Mouse (Mus musculus) heart, embryonic 16.5 days (tissue): Measurements from ENCODE around the gene Gm10717. TPM values are rescaled to one million over a fixed set of nuclear protein-coding genes. Genes with fewer than 3 reads are reported as not detected.
A peak's percentile ranks its signal among the peaks of the same experiment; 100 is the strongest.
"Not testable (repeated sequence)": the region's sequence is repeated elsewhere in the genome, so short reads cannot be mapped to it uniquely, and the experiment has no call there.

Experiments
- ATAC-seq: fragments of 200-750 bp; cut with Nextera tagmentation; replicated peaks from 2 replicates; pipeline ENCODE4 v1.8.0; 2017; ENCODE audit warnings: moderate number of reproducible peaks; ENCODE audit not compliant: insufficient read depth, low FRiP score; ENCODE audit errors: extremely low read depth
- H3K27ac ChIP-seq: fragments of 300-500 bp; sonication (generic); 2 replicates; pipeline ENCODE4 v1.5.1; 2014; ENCODE audit warnings: mild to moderate bottlenecking, low read length, control low read depth, moderate library complexity
- H3K27me3 ChIP-seq: fragments of 300-500 bp; sonication (generic); 2 replicates; pipeline ENCODE4 v1.6.1; 2014; ENCODE audit warnings: low read length, mixed read lengths; ENCODE audit not compliant: control insufficient read depth, insufficient read depth
- H3K36me3 ChIP-seq: fragments of 300-500 bp; sonication (generic); 2 replicates; pipeline ENCODE4 v1.6.1; 2014; ENCODE audit not compliant: control insufficient read depth, insufficient read depth
- H3K4me1 ChIP-seq: fragments of 300-500 bp; sonication (generic); 2 replicates; pipeline ENCODE4 v1.6.1; 2014; ENCODE audit warnings: low read length, mixed read lengths; ENCODE audit not compliant: control insufficient read depth, insufficient read depth
- H3K4me2 ChIP-seq: fragments of 300-500 bp; sonication (generic); 2 replicates; pipeline ENCODE4 v1.6.1; 2014; ENCODE audit warnings: low read depth, mild to moderate bottlenecking, control low read depth, low read length
- H3K4me3 ChIP-seq: fragments of 300-500 bp; sonication (generic); 2 replicates; pipeline ENCODE4 v1.5.1; 2014; ENCODE audit warnings: mild to moderate bottlenecking, control low read depth, low read length
- H3K9ac ChIP-seq: fragments of 300-500 bp; sonication (generic); 2 replicates; pipeline ENCODE4 v1.6.1; 2014; ENCODE audit warnings: low read length, control low read depth
- H3K9me3 ChIP-seq: fragments of 300-500 bp; sonication (generic); replicated peaks from 2 replicates; pipeline ENCODE4 v1.6.1; 2016; ENCODE audit warnings: low read length; ENCODE audit not compliant: control insufficient read depth
- WGBS: fragments of 180-500 bp; shearing (Covaris S2); extraction: QIAGEN DNeasy Blood & Tissue Kit; methylation state at CpG from one replicate; pipeline ENCODE4 v1.1.7; 2014; 5-methylcytosine and 5-hydroxymethylcytosine counted together
- polyA plus RNA-seq: library from polyadenylated mRNA; unstranded; fragments of >200 nt; fragmentation: Nextera tagmentation; extraction: Ambion mirVana; gene quantifications from 2 replicates; pipeline ENCODE4 v1.2.1, GENCODE M21; 2015

Gm10717 gene
- polyA plus RNA-seq, 1 experiment from 2014 or later: 0.38 TPM

DNA sequence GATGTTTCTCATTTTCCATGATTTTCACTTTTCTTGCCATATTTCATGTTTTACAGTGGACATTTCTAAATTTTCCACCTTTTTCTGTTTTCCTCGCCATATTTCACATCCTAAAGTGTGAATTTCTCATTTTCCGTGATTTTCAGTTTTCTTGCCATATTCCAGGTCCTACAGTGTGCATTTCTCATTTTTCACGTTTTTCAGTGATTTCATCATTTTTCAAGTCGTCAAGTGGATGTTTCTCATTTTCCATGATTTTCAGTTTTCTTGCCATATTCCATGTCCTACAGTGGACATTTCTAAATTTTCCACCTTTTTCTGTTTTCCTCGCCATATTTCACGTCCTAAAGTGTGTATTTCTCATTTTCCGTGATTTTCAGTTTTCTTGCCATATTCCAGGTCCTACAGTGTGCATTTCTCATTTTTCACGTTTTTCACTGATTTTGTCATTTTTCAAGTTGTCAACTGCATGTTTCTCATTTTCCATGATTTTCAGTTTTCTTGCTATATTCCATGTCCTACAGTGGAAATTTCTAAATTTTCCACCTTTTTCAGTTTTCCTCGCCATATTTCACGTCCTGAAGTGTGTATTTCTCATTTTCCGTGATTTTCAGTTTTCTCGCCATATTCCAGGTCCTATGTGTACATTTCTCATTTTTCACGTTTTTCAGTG is 1.8 kb upstream of the Gm10717 start, which contains the start of gene Gm10718:
Gm10718 (plus strand) TSS at position 236 of the 673 bp plus-strand sequence.
- H3K27me3 ChIP-seq, H3K4me1 ChIP-seq, H3K36me3 ChIP-seq, H3K27ac ChIP-seq, H3K9me3 ChIP-seq, H3K4me3 ChIP-seq, H3K9ac ChIP-seq, ATAC-seq, H3K4me2 ChIP-seq: not testable (repeated sequence)
- WGBS: 72% methylated on average over 9 of the region's 13 CpGs

DNA sequence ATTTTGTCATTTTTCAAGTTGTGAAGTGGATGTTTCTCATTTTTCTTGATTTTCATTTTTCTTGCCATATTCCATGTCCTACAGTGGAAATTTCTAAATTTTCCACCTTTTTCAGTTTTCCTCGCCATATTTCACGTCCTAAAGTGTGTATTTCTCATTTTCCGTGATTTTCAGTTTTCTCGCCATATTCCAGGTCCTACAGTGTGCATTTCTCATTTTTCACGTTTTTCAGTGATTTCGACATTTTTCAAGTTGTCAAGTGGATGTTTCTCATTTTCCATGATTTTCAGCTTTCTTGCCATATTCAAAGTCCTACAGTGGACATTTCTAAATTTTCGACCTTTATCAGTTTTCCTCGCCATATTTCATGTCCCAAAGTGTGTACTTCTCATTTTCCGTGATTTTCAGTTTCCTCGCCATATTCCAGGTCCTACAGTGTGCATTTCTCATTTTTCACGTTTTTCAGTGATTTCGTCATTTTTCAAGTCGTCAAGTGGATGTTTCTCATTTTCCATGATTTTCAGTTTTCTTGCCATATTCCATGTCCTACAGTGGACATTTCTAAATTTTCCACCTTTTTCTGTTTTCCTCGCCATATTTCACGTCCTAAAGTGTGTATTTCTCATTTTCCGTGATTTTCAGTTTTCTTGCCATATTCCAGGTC is 1.1 kb upstream of the Gm10717 start:
- H3K4me2 ChIP-seq, H3K36me3 ChIP-seq, H3K27me3 ChIP-seq, H3K4me3 ChIP-seq, H3K9me3 ChIP-seq, H3K27ac ChIP-seq, ATAC-seq, H3K9ac ChIP-seq, H3K4me1 ChIP-seq: not testable (repeated sequence)
- 63% methylated on average over 15 of the region's 16 CpGs for WGBS

DNA sequence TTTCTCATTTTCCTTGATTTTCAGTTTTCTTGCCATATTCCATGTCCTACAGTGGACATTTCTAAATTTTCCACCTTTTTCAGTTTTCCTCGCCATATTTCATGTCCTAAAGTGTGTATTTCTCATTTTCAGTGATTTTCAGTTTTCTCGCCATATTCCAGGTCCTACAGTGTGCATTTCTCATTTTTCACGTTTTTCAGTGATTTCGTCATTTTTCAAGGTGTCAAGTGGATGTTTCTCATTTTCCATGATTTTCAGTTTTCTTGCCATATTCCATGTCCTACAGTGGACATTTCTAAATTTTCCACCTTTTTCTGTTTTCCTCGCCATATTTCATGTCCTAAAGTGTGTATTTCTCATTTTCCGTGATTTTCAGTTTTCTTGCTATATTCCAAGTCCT is 436 bp downstream of the Gm10717 start:
- H3K9ac ChIP-seq, H3K27ac ChIP-seq, H3K4me3 ChIP-seq, H3K4me2 ChIP-seq, H3K4me1 ChIP-seq, H3K36me3 ChIP-seq, H3K9me3 ChIP-seq, H3K27me3 ChIP-seq, ATAC-seq: not testable (repeated sequence)
- 56% methylated on average over 4 of the region's 6 CpGs for WGBS

DNA sequence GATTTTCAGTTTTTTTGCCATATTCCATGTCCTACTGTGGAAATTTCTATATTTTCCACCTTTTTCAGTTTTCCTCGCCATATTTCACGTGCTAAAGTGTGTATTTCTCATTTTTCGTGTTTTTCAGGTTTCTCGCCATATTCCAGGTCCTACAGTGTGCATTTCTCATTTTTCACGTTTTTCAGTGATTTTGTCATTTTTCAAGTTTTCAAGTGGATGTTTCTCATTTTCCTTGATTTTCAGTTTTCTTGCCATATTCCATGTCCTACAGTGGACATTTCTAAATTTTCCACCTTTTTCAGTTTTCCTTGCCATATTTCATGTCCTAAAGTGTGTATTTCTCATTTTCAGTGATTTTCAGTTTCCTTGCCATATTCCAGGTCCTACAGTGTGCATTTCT is 919 bp downstream of the Gm10717 start:
- not testable (repeated sequence) for H3K4me3 ChIP-seq, H3K9ac ChIP-seq, H3K9me3 ChIP-seq, H3K36me3 ChIP-seq, H3K4me2 ChIP-seq, H3K4me1 ChIP-seq, H3K27ac ChIP-seq, H3K27me3 ChIP-seq, ATAC-seq
- 70% methylated on average over 5 of the region's 5 CpGs for WGBS

DNA sequence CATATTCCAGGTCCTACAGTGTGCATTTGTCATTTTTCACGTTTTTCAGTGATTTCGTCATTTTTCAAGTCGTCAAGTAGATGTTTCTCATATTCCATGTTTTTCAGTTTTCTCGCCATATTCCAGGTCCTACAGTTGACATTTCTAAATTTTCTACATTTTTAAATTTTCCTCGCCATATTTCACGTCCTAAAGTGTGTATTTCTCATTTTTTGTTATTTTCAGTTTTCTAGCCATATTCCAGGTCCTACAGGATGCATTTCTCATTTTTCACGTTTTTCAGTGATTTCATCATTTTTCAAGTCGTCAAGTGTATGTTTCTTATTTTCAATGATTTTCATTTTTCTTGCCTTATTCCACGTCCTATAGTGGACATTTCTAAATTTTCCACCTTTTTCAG is 1.5 kb downstream of the Gm10717 start:
- H3K4me2 ChIP-seq, H3K27me3 ChIP-seq, H3K4me3 ChIP-seq, H3K4me1 ChIP-seq, ATAC-seq, H3K27ac ChIP-seq, H3K9me3 ChIP-seq, H3K9ac ChIP-seq, H3K36me3 ChIP-seq: not testable (repeated sequence)
- WGBS: 64% methylated on average over 9 of the region's 9 CpGs

DNA sequence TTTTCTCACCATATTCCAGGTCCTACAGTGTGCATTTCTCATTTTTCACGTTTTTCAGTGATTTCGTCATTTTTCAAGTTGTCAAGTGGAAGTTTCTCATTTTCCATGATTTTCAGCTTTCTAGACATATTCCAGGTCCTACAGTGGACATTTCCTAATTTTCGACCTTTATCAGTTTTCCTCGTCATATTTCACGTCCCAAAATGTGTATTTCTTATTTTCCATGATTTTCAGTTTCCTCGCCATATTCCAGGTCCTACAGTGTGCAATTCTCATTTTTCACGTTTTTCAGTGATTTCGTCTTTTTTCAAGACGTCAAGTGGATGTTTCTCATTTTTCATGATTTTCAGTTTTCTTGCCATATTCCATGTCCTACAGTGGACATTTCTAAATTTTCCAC is 2.0 kb downstream of the Gm10717 start:
- H3K9ac ChIP-seq, H3K4me3 ChIP-seq, H3K27ac ChIP-seq, H3K27me3 ChIP-seq, H3K4me1 ChIP-seq, H3K36me3 ChIP-seq, ATAC-seq, H3K9me3 ChIP-seq, H3K4me2 ChIP-seq: not testable (repeated sequence)
- WGBS: 67% methylated on average over 9 of the region's 9 CpGs

DNA sequence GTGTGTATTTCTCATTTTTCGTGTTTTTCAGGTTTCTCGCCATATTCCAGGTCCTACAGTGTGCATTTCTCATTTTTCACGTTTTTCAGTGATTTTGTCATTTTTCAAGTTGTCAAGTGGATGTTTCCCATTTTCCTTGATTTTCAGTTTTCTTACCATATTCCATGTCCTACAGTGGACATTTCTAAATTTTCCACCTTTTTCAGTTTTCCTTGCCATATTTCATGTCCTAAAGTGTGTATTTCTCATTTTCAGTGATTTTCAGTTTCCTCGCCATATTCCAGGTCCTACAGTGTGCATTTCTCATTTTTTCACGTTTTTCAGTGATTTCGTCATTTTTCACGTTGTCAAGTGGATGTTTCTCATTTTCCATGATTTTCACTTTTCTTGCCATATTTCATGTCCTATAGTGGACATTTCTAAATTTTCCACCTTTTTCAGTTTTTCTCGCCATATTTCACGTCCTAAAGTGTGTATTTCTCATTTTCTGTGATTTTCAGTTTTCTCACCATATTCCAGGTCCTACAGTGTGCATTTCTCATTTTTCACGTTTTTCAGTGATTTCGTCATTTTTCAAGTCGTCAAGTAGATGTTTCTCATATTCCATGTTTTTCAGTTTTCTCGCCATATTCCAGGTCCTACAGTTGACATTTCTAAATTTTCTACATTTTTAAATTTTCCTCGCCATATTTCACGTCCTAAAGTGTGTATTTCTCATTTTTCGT is 4.2 kb downstream of the Gm10717 start:
- not testable (repeated sequence) for H3K27ac ChIP-seq, H3K4me3 ChIP-seq, H3K9ac ChIP-seq, H3K4me1 ChIP-seq, H3K36me3 ChIP-seq, H3K4me2 ChIP-seq, H3K9me3 ChIP-seq, H3K27me3 ChIP-seq, ATAC-seq
- WGBS: 61% methylated on average over 11 of the region's 16 CpGs

DNA sequence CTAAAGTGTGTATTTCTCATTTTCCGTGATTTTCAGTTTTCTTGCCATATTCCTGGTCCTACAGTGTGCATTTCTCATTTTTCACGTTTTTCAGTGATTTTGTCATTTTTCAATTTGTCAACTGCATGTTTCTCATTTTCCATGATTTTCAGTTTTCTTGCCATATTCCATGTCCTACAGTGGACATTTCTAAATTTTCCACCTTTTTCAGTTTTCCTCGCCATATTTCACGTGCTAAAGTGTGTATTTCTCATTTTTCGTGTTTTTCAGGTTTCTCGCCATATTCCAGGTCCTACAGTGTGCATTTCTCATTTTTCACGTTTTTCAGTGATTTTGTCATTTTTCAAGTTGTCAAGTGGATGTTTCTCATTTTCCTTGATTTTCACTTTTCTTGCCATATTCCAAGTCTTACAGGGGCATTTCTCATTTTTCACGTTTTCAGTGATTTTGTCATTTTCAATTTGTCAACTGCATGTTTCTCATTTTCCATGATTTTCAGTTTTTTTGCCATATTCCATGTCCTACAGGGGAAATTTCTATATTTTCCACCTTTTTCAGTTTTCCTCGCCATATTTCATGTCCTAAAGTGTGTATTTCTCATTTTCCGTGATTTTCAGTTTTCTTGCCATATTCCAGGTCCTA is 5.6 kb downstream of the Gm10717 start:
- H3K4me3 ChIP-seq, H3K27me3 ChIP-seq, H3K36me3 ChIP-seq, H3K27ac ChIP-seq, H3K9ac ChIP-seq, H3K9me3 ChIP-seq, H3K4me1 ChIP-seq, H3K4me2 ChIP-seq: not testable (repeated sequence)
- 57% methylated on average over 2 of the region's 10 CpGs for WGBS
- ATAC-seq: 0 out of 2 replicates have a peak, but pooled peaks have one; percentile 21

DNA sequence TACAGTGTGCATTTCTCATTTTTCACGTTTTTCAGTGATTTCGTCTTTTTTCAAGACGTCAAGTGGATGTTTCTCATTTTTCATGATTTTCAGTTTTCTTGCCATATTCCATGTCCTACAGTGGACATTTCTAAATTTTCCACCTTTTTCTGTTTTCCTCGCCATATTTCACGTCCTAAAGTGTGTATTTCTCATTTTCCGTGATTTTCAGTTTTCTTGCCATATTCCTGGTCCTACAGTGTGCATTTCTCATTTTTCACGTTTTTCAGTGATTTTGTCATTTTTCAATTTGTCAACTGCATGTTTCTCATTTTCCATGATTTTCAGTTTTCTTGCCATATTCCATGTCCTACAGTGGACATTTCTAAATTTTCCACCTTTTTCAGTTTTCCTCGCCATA is 9.1 kb downstream of the Gm10717 start, which contains the start of gene Gm17535:
Gm17535 (plus strand) TSS at position 301 of the 400 bp plus-strand sequence.
- H3K9ac ChIP-seq, H3K27me3 ChIP-seq, H3K4me3 ChIP-seq, H3K36me3 ChIP-seq, H3K9me3 ChIP-seq, H3K27ac ChIP-seq, H3K4me1 ChIP-seq, H3K4me2 ChIP-seq, ATAC-seq: not testable (repeated sequence)
- no CpG with 5 or more reads among the region's 8 CpGs for WGBS
